Mouse (Mus musculus): ENCODE data around the gene Tle3.

DNA sequence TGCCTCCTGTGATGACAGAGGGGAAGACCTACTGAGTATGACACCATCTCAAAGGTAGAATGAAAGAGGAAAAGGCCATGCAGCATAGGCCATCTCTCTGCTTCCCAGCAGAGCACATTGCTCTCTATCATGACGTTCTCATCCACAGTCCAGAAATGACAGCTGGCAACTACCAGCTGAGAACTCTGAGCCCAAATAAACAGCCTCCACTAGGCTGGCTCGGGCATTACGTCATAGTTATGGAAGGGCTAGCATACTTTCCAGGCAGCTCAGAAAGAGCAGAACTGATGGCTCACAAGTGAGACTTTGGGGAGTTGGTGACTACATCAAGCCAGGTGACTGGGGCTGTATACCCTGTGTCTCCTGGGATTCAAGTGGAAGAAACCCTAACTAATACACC lies 49.5 kb downstream of the Tle3 start:
- TF ChIP-seq CTCF (IDR thresholded peaks at IDR 0.05; ENCODE audit: control insufficient read depth, insufficient read depth, insufficient read length) = no peak
- TF ChIP-seq MAX (IDR thresholded peaks at IDR 0.05) = no peak
